ENCODE assay signal across 14 mouse cellular contexts in genomic region chr10:10093713-10094112, GRCm38 (mm10).
DNase-seq lines count a peak whose midpoint lies in the region; ATAC-seq lines count a peak whose summit lies in the region.
"Had no signal": no experiment of that assay in that cellular context is flagged by ENCODE, and none has a peak within 500 bp of the region (broad histone marks: within the 10 kb centered on the region; RNA-seq: fewer than 3 reads in every experiment).

No protein-coding gene starts in this region.

- no peak overlapping the region for H3K27ac ChIP-seq in midbrain, embryonic 11.5 days (ENCODE audit: low read depth, low read length)
- H3K27ac ChIP-seq: liver, embryonic 12.5 days had no signal

- no peaks in the 10 kb centered on the region for H3K9me3 ChIP-seq in midbrain, embryonic 11.5 days (ENCODE audit: control insufficient read depth, low read length)
- H3K9me3 ChIP-seq: liver, embryonic 12.5 days had no signal

- no peaks in the 10 kb centered on the region for H3K4me1 ChIP-seq in midbrain, embryonic 11.5 days (ENCODE audit: control insufficient read depth, insufficient read depth, low read length)
- H3K4me1 ChIP-seq: liver, embryonic 12.5 days had no signal

- H3K36me3 ChIP-seq in midbrain, embryonic 11.5 days (ENCODE audit: control insufficient read depth, insufficient read depth, low read length), result no peaks in the 10 kb centered on the region
- H3K36me3 ChIP-seq: liver, embryonic 12.5 days had no signal

- peak; percentile 61 for DNase-seq in right cerebral cortex, adult 18-20 months
- no peak for DNase-seq in right cerebral cortex, postnatal 14 days
- peak; percentile 63 to 66 for DNase-seq in frontal cortex, adult 2 months (ENCODE audit: extremely low spot score in 1 of 2, low spot score in 1 of 2)
- peak; percentile 24 to 42 for DNase-seq in layer of hippocampus, postnatal 36 days
- peak; percentile 23 for DNase-seq in right cerebral cortex, postnatal 36 days (ENCODE audit: low spot score in 2 of 2)
- DNase-seq in thymus, adult 18-20 months, result no peak
- no peak for DNase-seq in midbrain, embryonic 11.5 days (ENCODE audit: low spot score, missing footprints)
- DNase-seq in thymus, postnatal 36 days, result no peak
- DNase-seq: gastrocnemius, postnatal 25 days; lung, postnatal 14 days; thymus, postnatal 14 days had no signal

- ATAC-seq in midbrain, embryonic 11.5 days (ENCODE audit: low FRiP score), result no peak
- ATAC-seq: intestine, postnatal 0 days; liver, embryonic 12.5 days; midbrain, embryonic 16.5 days had no signal

- no peak overlapping the region for H3K4me2 ChIP-seq in midbrain, embryonic 11.5 days
- H3K4me2 ChIP-seq: liver, embryonic 12.5 days had no signal

- no peak overlapping the region for H3K4me3 ChIP-seq in midbrain, embryonic 11.5 days (ENCODE audit: low read depth, low read length)
- H3K4me3 ChIP-seq: liver, embryonic 12.5 days had no signal

- no peaks in the 10 kb centered on the region for H3K27me3 ChIP-seq in midbrain, embryonic 11.5 days (ENCODE audit: control insufficient read depth, insufficient read depth, low read length)
- H3K27me3 ChIP-seq: liver, embryonic 12.5 days had no signal

- 79% methylated on average over 2 of the region's 2 CpGs for WGBS in midbrain, embryonic 11.5 days

- H3K9ac ChIP-seq in midbrain, embryonic 11.5 days (ENCODE audit: low read length), result no peak overlapping the region
- H3K9ac ChIP-seq: liver, embryonic 12.5 days had no signal

Comparison
In these comparisons a context has a peak if more than half of its experiments do, and no peak if none do; other contexts are left out.
1. DNase-seq: peak in right cerebral cortex, adult 18-20 months (single experiment), frontal cortex, adult 2 months (2 of 2), layer of hippocampus, postnatal 36 days (2 of 2) and right cerebral cortex, postnatal 36 days (2 of 2); none in right cerebral cortex, postnatal 14 days (single experiment), thymus, adult 18-20 months (0 of 2), midbrain, embryonic 11.5 days (single experiment) and thymus, postnatal 36 days (0 of 2).